Mouse (Mus musculus): ENCODE measurements around the gene Tekt5.

- TF ChIP-seq POLR2A (IDR thresholded peaks at IDR 0.05; ENCODE audit: borderline replicate concordance, extremely low read depth, insufficient read depth, insufficient read length, poor library complexity, severe bottlenecking), result no peak
- no peak for TF ChIP-seq CTCF (IDR thresholded peaks at IDR 0.05; ENCODE audit: borderline replicate concordance, extremely low read depth, insufficient read depth, insufficient read length)
Observed at GRCm38 (mm10) chr16:10366240-10367217, 28.8 kb downstream of the Tekt5 start.
